Mouse (Mus musculus) myocyte (in vitro differentiated cells): ENCODE measurements around the gene St6galnac1. TPM values are rescaled to one million over a fixed set of nuclear protein-coding genes. Genes with fewer than 3 reads are reported as not detected.
A peak's percentile ranks its signal among the peaks of the same experiment; 100 is the strongest.

ENCODE experiments used
- H3K27me3 ChIP-seq: one replicate; pipeline ENCODE4 v1.6.1; 2011; ENCODE audit not compliant: control insufficient read depth, insufficient read depth, insufficient read length
- H3K36me3 ChIP-seq: one replicate; pipeline ENCODE4 v1.6.1; 2011; ENCODE audit not compliant: control insufficient read depth, insufficient read depth
- H3K4me2 ChIP-seq: one replicate; pipeline ENCODE4 v1.6.1; 2011; ENCODE audit warnings: low read depth, control low read depth
- H3K4me3 ChIP-seq: one replicate; pipeline ENCODE4 v1.5.1; 2011; ENCODE audit warnings: mild to moderate bottlenecking, control low read depth, moderate library complexity
- H3K79me2 ChIP-seq: one replicate; pipeline ENCODE4 v1.6.1; 2011; ENCODE audit not compliant: control insufficient read depth, insufficient read depth
- H3ac ChIP-seq: one replicate; pipeline ENCODE4 v1.6.1; 2011; ENCODE audit not compliant: control insufficient read depth, insufficient read length
- CEBPB ChIP-seq: IDR thresholded peaks from 2 replicates; pipeline ENCODE4 v1.6.1; 2011; ENCODE audit warnings: mild to moderate bottlenecking, moderate library complexity; ENCODE audit not compliant: poor library complexity, insufficient read depth, severe bottlenecking
- E2F4 ChIP-seq: IDR thresholded peaks from one replicate; pipeline ENCODE4 v1.6.1; 2011; ENCODE audit warnings: mild to moderate bottlenecking, control low read depth, moderate library complexity; ENCODE audit not compliant: insufficient read depth
- MAX ChIP-seq: IDR thresholded peaks from one replicate; pipeline ENCODE4 v1.6.1; 2011; ENCODE audit warnings: low read depth, mild to moderate bottlenecking, control low read depth
- MYOD1 ChIP-seq, 3 experiments: IDR thresholded peaks; one replicate each; pipeline ENCODE4 v1.6.1; 2011; ENCODE audit warnings: control low read depth in 2 of 3, low read depth in 2 of 3, mild to moderate bottlenecking in 2 of 3, moderate library complexity in 1 of 3; ENCODE audit not compliant: insufficient read length in 2 of 3, control insufficient read depth in 1 of 3
- MYOG ChIP-seq, 3 experiments: IDR thresholded peaks; one replicate each; pipeline ENCODE4 v1.6.1; 2011; ENCODE audit warnings: control low read depth in 2 of 3, low read depth in 2 of 3, mild to moderate bottlenecking in 2 of 3; ENCODE audit not compliant: insufficient read length in 2 of 3, control insufficient read depth in 1 of 3, insufficient read depth in 1 of 3
- POLR2A ChIP-seq: IDR thresholded peaks from one replicate; pipeline ENCODE4 v1.6.1; 2011; ENCODE audit warnings: low read depth, mild to moderate bottlenecking, control low read depth, moderate library complexity; ENCODE audit not compliant: insufficient read length
- POLR2AphosphoS2 ChIP-seq: IDR thresholded peaks from one replicate; pipeline ENCODE4 v1.6.1; 2011; ENCODE audit warnings: low read depth, control low read depth; ENCODE audit not compliant: insufficient read length
- REST ChIP-seq: IDR thresholded peaks from one replicate; pipeline ENCODE4 v1.6.1; 2011; ENCODE audit warnings: mild to moderate bottlenecking, control low read depth, moderate library complexity; ENCODE audit not compliant: insufficient read depth, insufficient read length
- SRF ChIP-seq: IDR thresholded peaks from one replicate; pipeline ENCODE4 v1.6.1; 2011; ENCODE audit warnings: low read depth; ENCODE audit not compliant: control insufficient read depth, insufficient read length
- TCF12 ChIP-seq: IDR thresholded peaks from one replicate; pipeline ENCODE4 v1.6.1; 2011; ENCODE audit warnings: mild to moderate bottlenecking, control low read depth; ENCODE audit not compliant: poor library complexity, insufficient read depth, severe bottlenecking
- TCF3 ChIP-seq: IDR thresholded peaks from one replicate; pipeline ENCODE4 v1.6.1; 2011; ENCODE audit warnings: low read depth, control low read depth; ENCODE audit not compliant: insufficient read length
- USF1 ChIP-seq: IDR thresholded peaks from one replicate; pipeline ENCODE4 v1.6.1; 2011; ENCODE audit warnings: low read depth, mild to moderate bottlenecking, control low read depth, moderate library complexity
- polyA plus RNA-seq: library from polyadenylated mRNA; unstranded; fragments of >200 nt; fragmentation: generic; extraction: Trizol; gene quantifications from one replicate; pipeline ENCODE4 v1.2.1, GENCODE M21; 2012; ENCODE audit warnings: missing spikeins

Gene St6galnac1
- polyA plus RNA-seq, 1 experiment, result not detected

DNA sequence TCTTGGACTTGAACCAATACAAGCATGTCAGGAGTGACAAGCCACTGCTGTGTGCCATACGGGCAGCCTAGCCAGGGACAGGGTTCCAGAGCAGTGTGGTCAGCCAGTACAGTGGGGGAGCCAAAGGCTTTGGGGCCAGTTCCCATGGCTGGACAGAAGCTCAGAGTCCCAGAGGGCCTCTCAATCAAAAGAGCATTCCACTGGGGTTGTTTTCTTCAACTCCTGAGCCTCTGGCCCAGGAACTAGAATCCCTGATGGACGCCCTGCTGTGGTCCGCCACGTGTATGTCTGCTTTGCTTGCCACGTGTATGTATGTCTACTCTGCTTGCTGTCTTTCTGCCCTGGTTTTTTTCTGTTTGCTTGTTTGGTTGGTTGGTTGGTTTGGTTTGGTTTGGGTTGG, 25.8 kb upstream of the St6galnac1 start:
- Histone ChIP-seq H3K4me3 (no peak overlapping the region), H3K27me3 (no peaks in the 10 kb centered on the region), H3ac (no peak overlapping the region), H3K4me2 (no peak overlapping the region), H3K79me2 (no peaks in the 10 kb centered on the region), H3K36me3 (no peaks in the 10 kb centered on the region)
- TF ChIP-seq MYOG (IDR thresholded peaks at IDR 0.05; ENCODE audit: control insufficient read depth in 1 of 3, insufficient read depth in 1 of 3, insufficient read length in 2 of 3, low read depth in 2 of 3), result no peak
- peak; percentile 53 for TF ChIP-seq POLR2AphosphoS2
- no peak for TF ChIP-seq E2F4

DNA sequence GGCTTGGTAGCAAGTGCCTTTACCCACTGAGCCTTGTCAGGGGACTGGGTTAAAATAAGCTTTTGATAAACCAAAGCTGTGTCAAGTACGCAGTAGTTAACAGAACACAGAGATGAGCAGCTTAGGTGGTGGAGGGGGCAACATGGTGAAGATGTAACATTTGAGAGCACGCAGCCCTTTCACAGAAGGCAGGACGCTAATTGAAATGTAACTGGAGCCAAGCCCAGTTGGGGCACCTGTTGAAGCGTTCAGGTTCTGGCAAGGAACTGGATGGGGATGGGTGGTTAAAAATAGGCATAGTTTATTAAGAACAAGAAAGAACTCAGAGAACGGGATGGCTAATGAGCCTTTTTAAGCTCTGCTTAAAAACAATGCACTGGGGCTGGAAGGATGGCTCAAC, 24.1 kb upstream of the St6galnac1 start:
- Histone ChIP-seq H3K4me3 (no peak overlapping the region), H3K36me3 (no peaks in the 10 kb centered on the region), H3ac (no peak overlapping the region), H3K27me3 (no peaks in the 10 kb centered on the region), H3K4me2 (no peak overlapping the region), H3K79me2 (no peaks in the 10 kb centered on the region)
- no peak for TF ChIP-seq POLR2AphosphoS2
- TF ChIP-seq CEBPB, result no peak
- no peak for TF ChIP-seq MYOG (IDR thresholded peaks at IDR 0.05; ENCODE audit: control insufficient read depth in 1 of 3, insufficient read depth in 1 of 3, insufficient read length in 2 of 3, low read depth in 2 of 3)
- TF ChIP-seq TCF3, result no peak
- TF ChIP-seq MAX, result no peak
- TF ChIP-seq SRF, result no peak
- no peak for TF ChIP-seq REST
- TF ChIP-seq POLR2A, result no peak
- no peak for TF ChIP-seq USF1

DNA sequence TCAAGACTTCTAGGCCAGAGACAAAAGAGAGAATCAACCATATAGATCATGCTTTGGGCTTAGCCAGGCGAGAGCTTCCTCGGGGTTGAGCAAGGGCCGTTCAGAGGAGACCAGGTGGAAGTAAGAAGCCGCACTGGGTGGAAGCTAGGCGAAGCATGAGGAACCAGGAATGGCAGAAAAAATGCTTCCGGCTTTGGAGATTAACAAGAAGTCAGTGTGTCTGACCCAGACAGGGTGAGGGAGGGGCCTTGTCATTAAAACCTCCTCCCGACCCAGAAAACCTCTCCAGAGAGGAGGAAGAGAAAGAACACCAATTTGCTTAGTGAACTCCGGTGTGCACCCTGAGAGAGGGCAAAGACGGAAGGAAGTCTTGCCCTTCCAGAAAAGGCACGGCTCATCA, 8.9 kb upstream of the St6galnac1 start:
- Histone ChIP-seq H3K4me3 (no peak overlapping the region), H3ac (no peak overlapping the region), H3K36me3 (no peaks in the 10 kb centered on the region), H3K27me3 (no peaks in the 10 kb centered on the region), H3K79me2 (no peaks in the 10 kb centered on the region), H3K4me2 (no peak overlapping the region)
- TF ChIP-seq E2F4, result no peak
- TF ChIP-seq SRF, result no peak
- TF ChIP-seq TCF3, result no peak
- no peak for TF ChIP-seq MYOD1 (IDR thresholded peaks at IDR 0.05; ENCODE audit: control insufficient read depth in 1 of 3, insufficient read length in 2 of 3, low read depth in 2 of 3)
- TF ChIP-seq POLR2A, result no peak
- no peak for TF ChIP-seq TCF12

DNA sequence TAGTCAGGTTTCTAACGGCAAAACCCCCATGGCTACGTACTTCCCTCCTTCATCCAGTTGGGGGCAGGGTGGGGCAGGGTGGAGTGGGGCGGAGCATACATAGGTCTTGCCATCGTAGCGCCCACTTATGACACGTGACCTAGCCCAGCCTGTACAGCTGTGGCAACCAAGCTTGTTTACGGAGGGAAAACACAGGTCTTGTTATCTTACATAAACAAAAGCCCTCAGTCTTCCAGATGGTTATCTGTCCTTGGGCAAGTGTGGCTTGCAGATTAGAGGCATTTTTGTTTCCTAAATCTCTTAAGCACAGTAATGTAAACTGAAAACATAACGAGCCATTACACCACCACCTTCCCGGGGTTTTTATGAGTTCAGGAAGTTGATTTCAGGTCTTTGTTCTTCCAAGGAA, 7.4 kb upstream of the St6galnac1 start:
- Histone ChIP-seq H3K27me3 (no peaks in the 10 kb centered on the region), H3K79me2 (no peaks in the 10 kb centered on the region), H3K4me3 (no peak overlapping the region), H3K4me2 (no peak overlapping the region), H3ac (no peak overlapping the region), H3K36me3 (no peaks in the 10 kb centered on the region)
- no peak for TF ChIP-seq POLR2AphosphoS2
- peak in 1 of 3 experiments; percentile 4 for TF ChIP-seq MYOD1 (IDR thresholded peaks at IDR 0.05; ENCODE audit: control insufficient read depth in 1 of 3, insufficient read length in 2 of 3, low read depth in 2 of 3)

DNA sequence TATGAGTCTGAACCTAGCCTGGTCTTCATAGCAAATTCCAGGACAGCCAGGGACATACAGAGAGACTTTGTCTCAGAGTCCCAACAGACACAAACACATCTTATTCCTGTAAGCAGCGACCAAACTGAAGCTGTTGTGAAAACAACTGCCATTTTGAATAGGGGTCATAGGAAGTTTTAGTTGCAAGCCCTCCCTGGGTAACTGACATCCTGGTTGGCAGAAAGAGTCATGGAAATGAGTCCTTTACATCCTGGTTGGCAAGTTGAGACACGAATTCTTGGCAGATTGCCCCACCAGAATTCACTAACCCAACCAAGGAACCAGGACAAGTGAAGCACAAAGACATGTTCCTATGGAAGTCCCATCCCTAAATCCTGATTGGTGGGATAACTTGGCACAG, 2.1 kb downstream of the St6galnac1 start:
- Histone ChIP-seq H3K4me2 (no peak overlapping the region), H3ac (no peak overlapping the region), H3K4me3 (no peak overlapping the region), H3K79me2 (no peaks in the 10 kb centered on the region), H3K36me3 (no peaks in the 10 kb centered on the region), H3K27me3 (no peaks in the 10 kb centered on the region)
- no peak for TF ChIP-seq MAX
- TF ChIP-seq TCF3, result no peak
- TF ChIP-seq TCF12, result no peak
- TF ChIP-seq E2F4, result no peak
- no peak for TF ChIP-seq USF1
- no peak for TF ChIP-seq MYOD1 (IDR thresholded peaks at IDR 0.05; ENCODE audit: control insufficient read depth in 1 of 3, insufficient read length in 2 of 3, low read depth in 2 of 3)
- TF ChIP-seq CEBPB, result no peak
- no peak for TF ChIP-seq POLR2AphosphoS2
- no peak for TF ChIP-seq POLR2A
- TF ChIP-seq MYOG (IDR thresholded peaks at IDR 0.05; ENCODE audit: control insufficient read depth in 1 of 3, insufficient read depth in 1 of 3, insufficient read length in 2 of 3, low read depth in 2 of 3), result no peak
- TF ChIP-seq REST, result no peak
- TF ChIP-seq SRF, result no peak

DNA sequence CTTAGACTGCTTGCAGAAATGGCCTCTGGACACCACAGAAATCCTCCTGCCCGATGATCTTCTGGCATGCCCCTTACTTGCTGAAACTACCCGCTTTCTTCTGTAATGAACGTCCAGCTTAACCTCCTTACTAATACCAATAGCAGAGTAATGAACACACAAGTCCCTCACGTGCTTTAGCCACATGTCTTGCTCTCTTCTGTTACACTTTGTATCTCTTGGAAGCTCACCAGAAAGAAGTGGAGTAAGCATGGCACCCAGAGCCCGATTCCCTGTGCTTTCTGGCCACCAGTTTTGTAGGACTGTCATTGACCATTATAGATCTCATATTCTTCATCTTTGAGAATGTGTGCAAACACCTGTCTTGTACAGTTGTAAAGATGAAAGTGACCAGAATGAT, 5.4 kb downstream of the St6galnac1 start:
- no peak overlapping the region for H3ac ChIP-seq
- H3K79me2 ChIP-seq, result no peaks in the 10 kb centered on the region
- no peaks in the 10 kb centered on the region for H3K36me3 ChIP-seq
- no peak overlapping the region for H3K4me3 ChIP-seq
- no peak overlapping the region for H3K4me2 ChIP-seq
- no peaks in the 10 kb centered on the region for H3K27me3 ChIP-seq
- TF ChIP-seq MYOD1 (IDR thresholded peaks at IDR 0.05; ENCODE audit: control insufficient read depth in 1 of 3, insufficient read length in 2 of 3, low read depth in 2 of 3) (no peak), USF1 (no peak), TCF12 (no peak), POLR2A (no peak), MYOG (IDR thresholded peaks at IDR 0.05; ENCODE audit: control insufficient read depth in 1 of 3, insufficient read depth in 1 of 3, insufficient read length in 2 of 3, low read depth in 2 of 3) (no peak), POLR2AphosphoS2 (no peak), CEBPB (no peak), E2F4 (no peak), SRF (no peak), REST (no peak), MAX (no peak), TCF3 (no peak)
